Mouse (Mus musculus) G1E (cell line): ENCODE measurements around the gene Fam227a.

Source experiments
- CTCF ChIP-seq: IDR thresholded peaks from 2 replicates; pipeline ENCODE4 v1.5.1; 2012; ENCODE audit warnings: low read depth, low read length, inconsistent platforms, mixed read lengths
- GATA1 ChIP-seq: IDR thresholded peaks from 2 replicates; pipeline ENCODE4 v1.6.1; 2012; ENCODE audit warnings: borderline replicate concordance, low read length, inconsistent platforms, mixed read lengths
- POLR2AphosphoS5 ChIP-seq: IDR thresholded peaks from 2 replicates; pipeline ENCODE4 v1.6.1; 2012; ENCODE audit warnings: low read depth, low read length, inconsistent platforms; ENCODE audit not compliant: insufficient replicate concordance

GRCm38 (mm10) chr15:79641135-79641817 is 17.5 kb downstream of the Fam227a start:
- TF ChIP-seq CTCF (no peak), GATA1 (no peak), POLR2AphosphoS5 (no peak)
